Mouse (Mus musculus) right cerebral cortex, adult 18-20 months (tissue): ENCODE data around the gene Gm5741.
"Not testable (repeated sequence)": the region's sequence is repeated elsewhere in the genome, so short reads cannot be mapped to it uniquely, and the experiment has no call there.

ENCODE experiments used
- DNase-seq: peaks from one replicate; pipeline ENCODE4 v3.0.0; 2022; ENCODE audit warnings: mixed read lengths

Gene Gm5741

DNA sequence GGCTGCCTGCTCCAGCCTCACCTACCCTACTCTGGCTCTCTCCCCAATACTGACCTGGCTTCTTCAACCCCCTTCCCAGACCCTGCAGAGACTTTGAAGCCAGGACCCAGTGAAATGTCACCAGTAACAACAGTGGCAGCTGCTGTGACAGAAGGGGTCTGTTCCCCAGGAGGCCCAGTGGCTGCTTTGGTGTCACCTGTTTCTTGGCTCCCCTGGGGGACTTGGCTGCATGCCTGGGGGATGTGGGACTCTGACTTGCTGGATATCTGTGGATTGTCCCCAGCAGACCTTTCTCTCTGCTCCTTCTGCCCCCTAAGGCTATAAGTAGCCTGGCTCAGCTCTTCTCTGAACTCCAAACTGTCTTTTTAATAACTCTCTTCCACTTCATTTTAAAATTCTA lies at the start of gene Gm5741:
TSS of gene Gm5741 (minus strand) at position 1 of the 400 bp plus-strand sequence.
- DNase-seq: no peak

- no peak for DNase-seq
Measured at GRCm38 (mm10) chr8:85116984-85117383, 49.2 kb upstream of the Gm5741 start.

DNA sequence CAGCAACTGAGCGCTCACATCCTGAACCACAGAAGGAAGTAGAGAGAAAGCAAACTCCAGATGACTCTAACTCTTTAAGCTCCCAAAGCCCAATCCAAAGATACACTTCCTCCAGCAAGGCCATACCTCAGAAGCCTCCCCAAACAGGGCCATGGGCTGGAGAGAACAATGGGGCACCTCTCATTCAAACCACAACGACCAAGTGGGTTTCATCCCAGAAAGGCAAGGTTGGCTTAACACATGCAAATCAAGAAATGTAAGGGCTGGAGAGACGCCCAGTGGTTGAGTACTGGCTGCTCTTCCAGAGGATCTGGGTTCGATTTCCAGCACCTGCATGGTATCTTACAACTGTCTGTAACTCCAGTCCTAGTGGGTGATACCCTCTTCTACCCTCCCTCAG lies 47.7 kb upstream of the Gm5741 start:
- no peak for DNase-seq

DNA sequence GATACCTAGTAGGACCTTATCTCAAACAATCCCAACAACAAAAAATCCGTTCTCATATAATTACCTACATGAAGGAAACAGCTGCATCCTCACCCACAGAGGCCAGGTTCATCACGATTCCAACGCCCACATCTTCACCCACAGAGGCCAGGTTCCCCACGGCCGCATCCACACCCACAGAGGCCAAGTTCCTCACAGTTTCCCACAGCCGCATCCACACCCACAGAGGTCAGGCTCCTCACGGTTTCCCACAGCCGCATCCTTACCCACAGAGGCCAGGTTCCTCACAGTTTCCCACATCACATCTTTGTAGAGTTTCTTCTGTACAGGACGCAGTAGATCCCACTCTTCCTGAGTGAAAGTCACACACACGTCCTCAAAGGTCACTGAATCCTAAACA lies 45.5 kb upstream of the Gm5741 start:
- DNase-seq: no peak

GRCm38 (mm10) chr8:85100076-85100665 lies 32.4 kb upstream of the Gm5741 start:
- DNase-seq: no peak

DNA sequence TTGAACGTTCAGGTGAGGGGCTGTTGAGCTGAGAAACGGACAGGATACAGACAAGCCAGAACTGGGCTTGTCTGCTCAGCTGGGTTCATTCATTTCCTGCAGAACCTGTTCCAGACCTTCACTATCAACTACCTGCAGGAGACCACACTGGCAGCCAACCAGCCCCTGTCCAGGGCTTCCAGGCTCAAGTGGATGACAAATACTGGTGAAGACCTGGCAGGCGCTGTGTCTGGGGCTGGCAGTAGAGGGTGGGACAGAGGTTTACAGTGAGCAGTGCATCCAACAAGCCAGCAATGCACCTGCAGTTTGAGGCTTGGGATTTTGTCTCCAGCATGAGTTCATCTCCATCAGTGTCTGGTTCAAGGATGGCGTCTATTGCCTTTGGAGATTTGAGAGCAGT lies 29.1 kb upstream of the Gm5741 start:
- no peak for DNase-seq

DNA sequence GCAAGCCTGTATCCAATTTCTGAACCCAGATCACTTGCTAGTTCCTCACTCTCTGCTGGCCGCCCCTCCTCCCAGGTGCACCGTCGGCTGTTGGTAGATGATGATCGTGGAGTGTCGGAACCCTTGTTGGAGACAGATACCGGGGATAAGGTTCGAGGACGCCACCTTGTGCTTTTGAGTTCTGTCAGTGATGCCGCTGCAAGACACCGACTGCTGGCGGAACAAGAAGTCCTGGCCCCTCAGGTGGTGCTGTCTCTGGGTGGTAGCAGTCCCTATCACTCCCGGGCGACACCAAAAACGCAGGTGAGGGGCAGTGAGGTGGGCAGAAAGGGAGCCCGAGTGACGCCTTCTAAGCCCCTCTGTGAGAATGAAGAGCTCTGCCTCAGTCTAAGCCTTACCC lies 28.4 kb upstream of the Gm5741 start:
- no peak for DNase-seq

- DNase-seq: no peak
Measured at GRCm38 (mm10) chr8:85095566-85095965, 27.8 kb upstream of the Gm5741 start.

DNA sequence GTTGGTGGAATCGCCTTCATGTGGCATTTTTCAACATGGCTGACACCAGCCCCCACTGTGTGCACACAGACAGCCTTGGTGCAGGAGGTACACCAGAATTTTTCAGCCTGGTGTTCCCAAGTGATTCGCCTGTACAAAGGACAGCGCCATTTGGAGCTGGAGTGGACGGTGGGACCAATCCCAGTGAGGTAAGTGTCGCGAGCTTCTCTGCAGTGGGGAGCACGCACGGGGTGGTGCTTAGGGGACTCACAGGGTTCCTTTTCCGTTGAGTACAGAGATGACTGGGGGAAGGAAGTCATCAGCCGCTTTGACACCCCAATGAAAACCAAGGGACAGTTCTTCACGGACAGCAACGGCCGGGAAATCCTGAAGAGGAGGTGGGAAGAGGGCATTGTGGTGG lies 27.3 kb upstream of the Gm5741 start:
- no peak for DNase-seq

DNA sequence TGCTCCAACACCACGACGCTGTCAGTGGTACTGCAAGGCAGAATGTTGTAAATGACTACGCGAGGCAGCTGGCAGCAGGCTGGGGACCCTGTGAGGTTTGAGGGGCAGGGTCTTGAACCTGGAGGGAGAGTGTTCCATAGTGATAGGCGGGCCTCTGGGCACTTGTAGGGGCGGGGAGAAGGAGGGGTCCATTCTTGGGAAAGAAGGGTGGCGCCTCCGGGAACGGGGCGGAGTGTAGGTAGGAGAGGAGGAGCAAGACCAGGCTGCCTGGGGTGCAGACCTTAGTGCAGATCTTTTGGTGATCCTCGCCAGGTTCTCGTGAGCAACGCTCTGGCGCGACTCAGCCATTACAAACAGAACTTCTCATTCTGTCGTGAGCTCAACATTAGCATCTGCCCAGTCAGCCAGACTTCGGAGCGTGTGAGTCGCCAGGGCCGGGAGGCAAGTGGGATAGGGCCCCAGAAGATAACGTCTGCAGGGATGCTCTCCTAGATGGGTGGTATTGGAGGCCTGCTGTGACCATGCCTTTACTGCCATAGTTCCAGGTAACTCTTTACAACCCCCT lies 23.8 kb upstream of the Gm5741 start:
- no peak for DNase-seq

GRCm38 (mm10) chr8:85090856-85091255 lies 23.1 kb upstream of the Gm5741 start:
- DNase-seq: no peak

- DNase-seq: no peak
Measured at GRCm38 (mm10) chr8:85088771-85089170, 21.0 kb upstream of the Gm5741 start.

- no peak for DNase-seq
Measured at GRCm38 (mm10) chr8:85086238-85086637, 18.5 kb upstream of the Gm5741 start.

DNA sequence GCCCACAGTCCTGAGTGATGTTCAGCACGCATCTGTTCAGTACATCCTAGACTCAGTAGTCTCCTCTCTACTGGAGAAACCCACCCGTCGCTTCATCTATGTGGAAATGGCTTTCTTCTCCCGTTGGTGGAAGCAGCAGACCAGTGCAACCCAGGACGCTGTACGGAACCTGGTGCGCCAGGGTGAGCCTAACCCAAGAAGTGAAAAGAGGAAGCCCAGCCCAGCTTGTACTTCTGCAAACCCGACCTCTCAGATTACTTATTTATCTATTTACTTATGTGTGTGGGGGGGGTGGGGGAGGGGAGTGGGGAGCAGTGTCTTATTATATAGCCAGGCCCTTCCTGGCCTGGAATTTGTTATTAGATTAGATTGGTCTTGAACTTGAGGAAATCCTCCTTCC lies 16.9 kb upstream of the Gm5741 start:
- no peak for DNase-seq

GRCm38 (mm10) chr8:85083108-85083813 lies 15.5 kb upstream of the Gm5741 start, which contains the start of gene Man2b1:
TSS of gene Man2b1 (plus strand) at chr8:85083270.
- DNase-seq: peak; percentile 92

DNA sequence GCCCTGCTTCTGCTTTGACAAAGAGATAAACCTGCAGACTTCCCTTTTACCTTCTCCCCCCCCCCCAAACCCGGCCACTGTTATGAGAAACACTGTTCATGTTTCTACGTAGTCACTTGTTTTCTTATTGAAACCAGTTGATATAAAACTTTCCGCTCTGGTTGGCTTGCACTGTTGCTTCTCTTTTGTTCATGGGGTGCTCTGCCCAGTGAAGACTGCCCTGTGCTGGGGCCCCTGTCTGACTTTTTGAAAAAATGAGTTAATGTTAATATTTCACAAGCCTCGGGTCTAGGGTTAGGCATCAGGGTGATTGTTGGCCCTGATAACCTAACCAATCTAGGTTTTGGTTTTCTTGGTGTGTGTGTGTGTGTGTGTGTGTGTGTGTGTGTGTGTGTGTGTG lies 14.4 kb upstream of the Gm5741 start:
- not testable (repeated sequence) for DNase-seq

DNA sequence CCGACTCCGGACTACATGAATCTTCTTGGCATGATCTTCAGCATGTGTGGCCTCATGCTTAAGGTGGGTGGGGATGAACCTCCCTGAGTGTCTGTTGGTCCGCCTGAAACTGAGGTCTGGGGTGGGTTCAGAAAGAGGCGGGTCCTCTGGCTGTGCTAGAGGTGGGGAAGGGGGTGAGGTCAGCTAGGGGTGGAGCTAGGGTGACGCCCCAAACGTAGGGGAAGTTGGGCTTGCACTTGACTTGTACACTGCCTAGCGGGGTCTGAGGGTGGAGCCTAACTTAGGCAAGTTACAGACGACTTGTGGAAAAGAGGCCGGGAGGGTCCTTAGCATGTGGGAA lies 13.4 kb upstream of the Gm5741 start, which contains the start of gene Wdr83:
TSS of gene Wdr83 (minus strand) at position 91 of the 340 bp plus-strand sequence.
- DNase-seq: no peak

GRCm38 (mm10) chr8:85080532-85081215 lies 12.9 kb upstream of the Gm5741 start, which contains the start of gene Wdr83os:
TSS of gene Wdr83os (plus strand) at chr8:85080740.
- peak; percentile 45 for DNase-seq

DNA sequence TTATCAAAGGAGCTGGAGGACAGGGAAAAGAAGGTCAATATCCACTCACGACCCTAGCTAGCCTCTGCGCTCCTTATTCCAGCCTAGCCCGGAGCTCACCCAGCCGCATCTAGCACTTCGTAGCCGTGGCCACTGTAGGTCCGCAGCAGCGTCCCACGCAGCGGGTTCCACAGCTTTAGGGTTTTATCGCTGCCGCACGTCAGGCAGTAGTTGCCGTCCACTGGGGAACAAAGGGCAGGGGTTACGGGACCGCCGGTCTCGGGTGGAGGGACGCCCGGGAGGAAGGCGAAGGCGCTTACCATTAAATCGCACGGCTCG lies 12.4 kb upstream of the Gm5741 start:
- no peak for DNase-seq

DNA sequence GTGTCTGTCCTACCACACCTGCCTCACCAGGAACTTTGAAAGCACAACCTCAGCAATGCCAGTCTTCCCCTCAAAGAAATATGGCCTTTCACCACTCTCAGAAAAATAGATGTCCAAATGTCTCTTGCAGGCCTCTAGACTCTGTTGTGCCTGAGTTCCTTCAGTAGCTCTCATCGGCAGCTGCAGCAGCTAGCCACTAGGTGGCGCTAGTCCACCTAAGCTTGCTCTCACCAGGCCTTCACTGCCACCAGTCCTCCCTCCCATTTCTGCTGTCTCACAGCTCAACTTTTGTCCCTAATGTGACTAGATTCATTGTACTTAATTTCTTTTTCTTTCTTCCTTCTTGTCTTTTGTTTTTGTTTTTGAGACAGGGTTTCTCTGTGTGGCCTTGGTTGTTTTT lies 9.2 kb upstream of the Gm5741 start:
- DNase-seq: peak; percentile 85

DNA sequence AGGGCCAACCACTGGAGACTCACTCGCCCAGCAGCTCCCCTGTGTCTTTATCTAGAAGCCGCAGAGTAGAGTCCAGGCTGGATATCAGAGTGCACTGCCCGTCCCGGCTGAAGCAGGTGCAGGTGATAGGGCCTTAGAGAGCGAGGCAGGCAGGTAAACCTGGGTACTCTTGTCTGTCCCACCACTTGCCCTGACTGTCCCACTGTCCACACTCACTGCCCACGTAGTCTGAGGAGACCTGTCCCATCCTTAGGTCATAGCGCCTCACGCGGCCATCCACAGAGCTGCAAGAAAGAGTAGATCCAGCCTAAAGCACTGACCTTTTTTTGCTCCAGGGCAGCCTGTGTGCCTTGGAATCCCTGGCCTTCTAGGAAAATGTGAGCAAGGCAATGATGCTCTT lies 8.2 kb upstream of the Gm5741 start:
- DNase-seq: no peak

- no peak for DNase-seq
Measured at GRCm38 (mm10) chr8:85074617-85075016, 6.8 kb upstream of the Gm5741 start.

DNA sequence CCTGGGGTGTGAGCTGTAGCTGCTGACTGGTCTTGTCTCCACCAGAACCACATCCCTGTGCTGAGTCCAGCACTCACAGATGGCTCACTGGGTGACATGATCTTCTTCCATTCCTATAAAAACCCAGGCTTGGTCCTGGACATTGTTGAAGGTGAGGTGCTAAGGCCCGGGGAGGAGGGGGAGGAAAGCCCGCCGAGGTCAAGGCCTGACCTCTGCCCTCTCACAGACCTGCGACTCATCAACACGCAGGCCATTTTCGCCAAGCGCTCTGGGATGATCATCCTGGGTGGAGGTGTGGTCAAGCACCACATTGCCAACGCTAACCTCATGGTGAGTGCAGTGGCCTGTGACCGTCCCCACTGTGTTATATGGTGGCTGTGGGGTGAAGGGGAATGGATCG lies 6.4 kb upstream of the Gm5741 start:
- DNase-seq: no peak

DNA sequence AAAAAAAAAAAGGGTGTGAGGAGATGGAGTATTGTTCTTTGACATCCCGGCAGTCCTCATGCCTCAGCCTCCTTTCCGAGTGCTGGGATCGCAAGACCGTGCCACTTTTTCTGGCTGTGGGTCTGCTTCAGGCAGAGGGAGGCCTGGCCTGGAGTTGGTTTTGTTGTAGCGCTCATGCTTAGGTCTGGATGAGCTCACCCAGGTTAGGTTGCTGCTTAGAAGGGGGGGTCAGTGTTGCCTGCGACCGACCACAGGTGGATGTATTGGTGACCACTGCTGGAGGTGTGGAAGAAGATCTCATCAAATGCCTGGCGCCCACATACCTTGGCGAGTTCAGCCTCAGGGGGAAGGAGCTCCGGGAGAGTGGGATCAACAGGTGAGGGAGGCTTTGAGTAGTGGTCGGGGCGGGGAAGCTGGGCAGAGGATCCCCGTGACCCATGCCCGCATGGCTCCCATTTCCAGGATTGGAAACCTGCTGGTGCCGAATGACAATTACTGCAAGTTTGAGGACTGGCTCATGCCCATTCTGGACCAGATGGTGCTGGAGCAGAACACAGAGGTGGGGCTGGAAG lies 5.3 kb upstream of the Gm5741 start:
- no peak for DNase-seq
